Mouse (Mus musculus): ENCODE measurements around the gene Phtf1.

DNA sequence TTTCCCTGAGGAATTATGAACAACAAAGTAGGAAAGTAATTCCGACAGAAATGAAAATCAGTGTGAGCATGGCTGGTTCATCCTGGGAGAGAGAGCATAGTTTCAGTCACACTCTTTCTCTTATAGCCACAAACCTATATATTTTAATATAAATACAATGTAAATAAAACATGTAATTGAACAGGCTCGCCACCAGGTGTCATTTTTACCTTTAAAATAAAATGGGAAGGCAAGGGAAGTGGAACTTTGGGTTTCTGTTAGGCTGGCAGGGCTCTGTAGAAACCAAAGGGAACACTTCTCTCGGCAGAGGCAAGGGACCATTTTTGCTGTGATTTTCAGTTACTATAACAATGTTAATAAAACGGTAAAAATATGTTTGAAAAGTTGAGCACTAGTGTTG is 51.5 kb downstream of the Phtf1 start:
- no peak for TF ChIP-seq CTCF (IDR thresholded peaks at IDR 0.05; ENCODE audit: borderline replicate concordance, insufficient read depth, low read depth, low read length)
- no peak for TF ChIP-seq POLR2A (IDR thresholded peaks at IDR 0.05; ENCODE audit: borderline replicate concordance, insufficient read depth, low read length)

Data from cerebellum, adult 2 months (tissue).